Mouse (Mus musculus) neutrophil, adult 5-6 weeks (primary cell): ENCODE measurements at regions not wholly inside any gene's neighbourhood (a gene's known extent, or its start where the extent isn't known, plus 50 kb on each side); places are given as distances from the start of the nearest gene placed in this dataset.

Experiments
- ATAC-seq: fragments of 151-379, 151-347 bp; 2 replicates; pipeline ENCODE4 v1.8.0; 2017; ENCODE audit warnings: mild to moderate bottlenecking, moderate TSS enrichment; ENCODE audit not compliant: insufficient number of reproducible peaks, poor library complexity, low FRiP score, severe bottlenecking; ENCODE audit errors: extremely low read depth

- 0 out of 2 replicates have a peak, but pooled peaks have one; percentile 9 for ATAC-seq
Measured at GRCm38 (mm10) chr16:80138963-80139362, 1048.1 kb upstream of the Tmprss15 start.

- no peak for ATAC-seq
Measured at GRCm38 (mm10) chr16:80138230-80138629, 1047.3 kb upstream of the Tmprss15 start.
